Mouse (Mus musculus) heart, postnatal 0 days (tissue): ENCODE measurements around the gene Dynll2. TPM values are rescaled to one million over a fixed set of nuclear protein-coding genes. Genes with fewer than 3 reads are reported as not detected.

ENCODE experiments used
- ATAC-seq: fragments of 200-750 bp; cut with Nextera tagmentation; 2 replicates; pipeline ENCODE4 v1.8.0; 2017; ENCODE audit warnings: low read depth, moderate number of reproducible peaks, moderate library complexity; ENCODE audit not compliant: insufficient read depth
- DNase-seq: peaks from one replicate; pipeline ENCODE4 v3.0.0-alpha.2; 2016; ENCODE audit warnings: low spot score
- H3K27ac ChIP-seq: fragments of 300-500 bp; sonication (generic); 2 replicates; pipeline ENCODE4 v1.5.1; 2014; ENCODE audit warnings: low read depth, mild to moderate bottlenecking
- H3K27me3 ChIP-seq: fragments of 300-500 bp; sonication (generic); 2 replicates; pipeline ENCODE4 v1.6.1; 2014; ENCODE audit warnings: low read length, mixed read lengths; ENCODE audit not compliant: control insufficient read depth, insufficient read depth
- H3K36me3 ChIP-seq: fragments of 300-500 bp; sonication (generic); replicated peaks from 2 replicates; pipeline ENCODE4 v1.6.1; 2014; ENCODE audit warnings: low read length, mixed read lengths; ENCODE audit not compliant: control insufficient read depth, insufficient read depth
- H3K4me1 ChIP-seq: fragments of 300-500 bp; sonication (generic); 2 replicates; pipeline ENCODE4 v1.6.1; 2014; ENCODE audit warnings: antibody characterized with exemption; ENCODE audit not compliant: control insufficient read depth, insufficient read depth
- H3K4me2 ChIP-seq: fragments of 300-500 bp; sonication (generic); 2 replicates; pipeline ENCODE4 v1.6.1; 2014; ENCODE audit warnings: low read depth, mild to moderate bottlenecking, low read length, moderate library complexity
- H3K4me3 ChIP-seq: fragments of 300-500 bp; sonication (generic); 2 replicates; pipeline ENCODE4 v1.5.1; 2014; ENCODE audit warnings: low read depth, low read length
- H3K9ac ChIP-seq: fragments of 300-500 bp; sonication (generic); replicated peaks from 2 replicates; pipeline ENCODE4 v1.6.1; 2014; ENCODE audit warnings: low read depth, low read length, mixed read lengths
- H3K9me3 ChIP-seq: fragments of 300-500 bp; sonication (generic); replicated peaks from 2 replicates; pipeline ENCODE4 v1.6.1; 2016; ENCODE audit warnings: low read length; ENCODE audit not compliant: control insufficient read depth
- CTCF ChIP-seq: IDR thresholded peaks from 2 replicates; pipeline ENCODE4 v1.5.1; 2016; ENCODE audit warnings: antibody characterized with exemption, control low read depth, low read depth
- EP300 ChIP-seq: IDR thresholded peaks from 2 replicates; pipeline ENCODE4 v1.6.1; 2016; ENCODE audit warnings: antibody characterized with exemption, low read depth
- WGBS: fragments of 180-500 bp; shearing (Covaris S2); extraction: QIAGEN DNeasy Blood & Tissue Kit; methylation state at CpG from one replicate; pipeline ENCODE4 v1.1.7; 2014; 5-methylcytosine and 5-hydroxymethylcytosine counted together
- polyA plus RNA-seq: library from polyadenylated mRNA; unstranded; fragments of >200 nt; fragmentation: Nextera tagmentation; extraction: Ambion mirVana; gene quantifications from 2 replicates; pipeline ENCODE4 v1.2.1, GENCODE M21; 2015
- total RNA-seq: library from RNA; depleted of rRNA; stranded (reverse); fragments of >200 nt; gene quantifications from 2 replicates; pipeline ENCODE4 v1.2.3, GENCODE M21; 2014; ENCODE audit warnings: low replicate concordance; rRNA removed

Dynll2 gene
- total RNA-seq (18.6 and 20.7 TPM in 2 replicates), polyA plus RNA-seq (32.9 and 33.0 TPM in 2 replicates)

DNA sequence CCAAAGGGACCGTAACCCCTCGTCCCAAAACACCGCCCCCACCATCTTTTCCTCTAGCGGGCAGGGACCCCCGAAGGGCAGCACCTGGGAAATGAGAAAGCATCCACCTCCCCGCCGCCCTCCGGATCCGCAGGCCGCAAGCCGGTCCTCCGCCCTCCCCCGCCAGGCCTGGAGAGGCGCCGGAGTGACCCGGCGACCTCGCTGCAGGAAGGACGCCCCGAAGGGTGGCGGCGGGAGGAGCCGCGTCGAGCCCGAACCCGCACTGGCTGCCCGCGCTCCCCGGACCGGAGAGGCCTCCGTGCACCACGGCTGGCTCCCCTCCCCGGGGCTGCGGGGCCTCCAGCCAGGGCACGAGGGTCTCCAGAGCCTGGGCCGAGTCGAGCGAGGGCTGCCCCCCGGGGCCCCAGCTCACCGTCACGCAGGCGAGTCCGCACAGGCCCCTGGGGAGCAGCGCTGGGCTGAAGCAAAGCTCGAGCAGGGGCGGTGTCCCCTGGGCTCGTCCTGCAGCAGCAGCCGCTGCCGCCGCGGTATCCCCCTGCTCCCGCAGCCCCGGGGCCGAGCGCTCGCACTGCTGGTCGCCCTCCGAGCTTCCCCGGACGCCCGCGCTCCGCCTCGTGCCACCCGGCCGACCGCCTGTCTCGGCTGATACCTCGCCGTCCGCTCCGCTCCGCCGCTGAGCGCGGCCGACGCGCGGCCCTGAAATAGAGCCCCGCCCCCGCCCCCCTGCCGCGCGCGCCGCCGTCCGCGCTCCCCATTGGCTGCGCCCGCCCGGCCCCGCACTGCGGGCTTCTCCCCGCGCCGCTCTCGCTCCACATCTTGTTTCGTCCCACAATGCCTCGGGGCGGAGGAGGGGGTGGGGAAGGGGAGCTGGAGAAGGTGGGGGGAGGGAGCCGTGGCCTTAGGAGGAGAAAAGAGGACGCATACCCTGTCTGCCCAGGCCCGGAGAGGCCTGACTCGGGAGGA lies at the start of gene Dynll2:
Dynll2 (minus strand) TSS at position 703 of the 963 bp plus-strand sequence.
- Histone ChIP-seq H3K9me3 (no peaks in the 10 kb centered on the region), H3K4me1 (peaks cover 21% of the 10 kb centered on the region; the same call in 1 of the 2 replicates), H3K9ac (peak within 1 kb of the TSS; percentile 86), H3K4me3 (peak within 1 kb of the TSS; percentile 90), H3K4me2 (peak within 1 kb of the TSS; percentile 74), H3K27me3 (no peaks in the 10 kb centered on the region), H3K27ac (peak within 1 kb of the TSS; percentile 95), H3K36me3 (peaks cover 18% of the 10 kb centered on the region)
- peak; percentile 89 for DNase-seq
- TF ChIP-seq EP300 (no peak), CTCF (no peak)
- ATAC-seq: peak; percentile 95
- WGBS: under 1% methylated on average over 69 of the region's 107 CpGs

GRCm38 (mm10) chr11:88036761-88037251 lies 49.5 kb upstream of the Dynll2 start:
- no peak overlapping the region for H3K4me2 ChIP-seq
- H3K9me3 ChIP-seq: no peaks in the 10 kb centered on the region
- H3K9ac ChIP-seq: no peak overlapping the region
- DNase-seq (no peak), ATAC-seq (peak; percentile 60)
- H3K36me3 ChIP-seq: no peaks in the 10 kb centered on the region
- TF ChIP-seq EP300 (no peak), CTCF (no peak)
- no peak overlapping the region for H3K4me3 ChIP-seq
- 30% methylated on average over 10 of the region's 10 CpGs for WGBS
- H3K27ac ChIP-seq: peak overlapping the region; percentile 47
- H3K4me1 ChIP-seq: no peaks in the 10 kb centered on the region
- no peaks in the 10 kb centered on the region for H3K27me3 ChIP-seq

DNA sequence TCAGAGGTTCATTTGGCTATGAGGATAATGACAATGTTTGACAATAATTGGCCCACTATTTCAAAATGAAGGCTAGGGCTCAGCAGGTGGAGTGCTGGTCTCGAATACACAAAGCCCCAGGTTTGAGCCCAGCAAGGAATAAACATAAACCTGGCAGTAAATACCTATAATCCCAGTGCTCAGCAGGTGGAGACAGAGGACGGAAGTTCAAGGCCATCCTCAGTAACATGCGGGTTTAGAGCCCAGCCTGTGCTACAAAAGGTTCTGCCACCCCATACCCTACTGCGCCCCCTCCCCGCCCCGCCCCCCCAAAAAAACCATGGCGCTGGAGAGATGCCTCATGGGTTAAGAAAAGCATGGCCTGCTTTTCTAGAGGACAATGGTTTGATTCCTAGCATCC lies 48.6 kb upstream of the Dynll2 start:
- 67% methylated on average over 7 of the region's 7 CpGs for WGBS
- no peaks in the 10 kb centered on the region for H3K36me3 ChIP-seq
- H3K27ac ChIP-seq: no peak overlapping the region
- no peak for TF ChIP-seq EP300
- TF ChIP-seq CTCF: no peak
- no peak overlapping the region for H3K4me3 ChIP-seq
- H3K4me2 ChIP-seq: no peak overlapping the region
- no peaks in the 10 kb centered on the region for H3K4me1 ChIP-seq
- no peak for ATAC-seq
- no peaks in the 10 kb centered on the region for H3K9me3 ChIP-seq
- H3K27me3 ChIP-seq: no peaks in the 10 kb centered on the region
- no peak overlapping the region for H3K9ac ChIP-seq
- DNase-seq: no peak

- ATAC-seq (no peak), DNase-seq (no peak)
- H3K27me3 ChIP-seq: no peaks in the 10 kb centered on the region
- H3K36me3 ChIP-seq: no peaks in the 10 kb centered on the region
- H3K4me1 ChIP-seq: peaks cover 17% of the 10 kb centered on the region
- H3K4me3 ChIP-seq: no peak overlapping the region
- TF ChIP-seq EP300 (no peak), CTCF (no peak)
- H3K9ac ChIP-seq: no peak overlapping the region
- H3K27ac ChIP-seq: no peak overlapping the region
- no peak overlapping the region for H3K4me2 ChIP-seq
- H3K9me3 ChIP-seq: no peaks in the 10 kb centered on the region
- WGBS: 94% methylated on average over 5 of the region's 5 CpGs
These were observed 44.4 kb upstream of the Dynll2 start for GRCm38 (mm10) chr11:88031753-88032152.

DNA sequence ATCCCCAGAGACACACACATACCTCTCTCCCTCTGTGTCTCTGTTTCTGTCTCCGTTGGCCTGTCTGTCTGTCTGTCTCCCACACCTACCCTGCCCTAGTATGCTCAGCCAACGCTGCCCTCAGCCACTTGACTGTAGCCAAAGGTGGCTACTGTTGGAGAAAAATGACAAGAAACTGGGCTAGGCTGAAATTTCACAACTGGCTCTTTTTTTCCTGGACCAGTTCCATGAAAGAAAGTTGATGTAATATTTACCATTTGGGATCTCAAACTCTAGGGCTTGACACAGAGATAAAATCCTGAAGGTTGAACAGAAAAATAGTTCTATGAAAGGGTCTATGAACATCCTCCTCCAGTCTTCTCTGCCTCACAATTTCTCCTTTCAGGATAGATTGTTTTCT lies 43.5 kb upstream of the Dynll2 start:
- WGBS: 60% methylated on average over 2 of the region's 2 CpGs
- TF ChIP-seq CTCF (no peak), EP300 (no peak)
- peaks cover 17% of the 10 kb centered on the region for H3K4me1 ChIP-seq
- no peaks in the 10 kb centered on the region for H3K36me3 ChIP-seq
- no peaks in the 10 kb centered on the region for H3K9me3 ChIP-seq
- no peak overlapping the region for H3K27ac ChIP-seq
- ATAC-seq (no peak), DNase-seq (no peak)
- no peak overlapping the region for H3K4me3 ChIP-seq
- no peaks in the 10 kb centered on the region for H3K27me3 ChIP-seq
- no peak overlapping the region for H3K9ac ChIP-seq
- no peak overlapping the region for H3K4me2 ChIP-seq
